Mouse (Mus musculus): Measurements from ENCODE around the gene Ldhal6b.

Gene Ldhal6b

DNA sequence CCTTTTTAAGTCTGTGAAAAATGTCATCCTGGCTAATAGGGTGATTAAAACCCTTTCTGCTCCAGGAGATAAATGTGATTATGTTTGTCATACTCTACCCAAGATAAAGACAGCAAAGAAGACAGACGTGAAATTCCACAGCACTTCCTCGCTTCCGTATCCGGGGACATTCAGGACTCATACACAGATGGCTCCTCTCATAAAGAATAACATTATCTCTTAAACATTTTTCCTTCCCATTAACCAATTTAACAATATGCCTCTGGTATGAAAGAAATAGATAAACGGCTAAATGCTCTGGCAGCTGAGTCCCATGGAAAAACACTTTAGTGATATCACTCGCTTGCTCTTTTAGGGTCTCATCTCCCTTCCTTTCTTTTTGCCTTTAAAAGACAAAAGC lies 11.5 kb downstream of the Ldhal6b start:
- no peak for DNase-seq

DNA sequence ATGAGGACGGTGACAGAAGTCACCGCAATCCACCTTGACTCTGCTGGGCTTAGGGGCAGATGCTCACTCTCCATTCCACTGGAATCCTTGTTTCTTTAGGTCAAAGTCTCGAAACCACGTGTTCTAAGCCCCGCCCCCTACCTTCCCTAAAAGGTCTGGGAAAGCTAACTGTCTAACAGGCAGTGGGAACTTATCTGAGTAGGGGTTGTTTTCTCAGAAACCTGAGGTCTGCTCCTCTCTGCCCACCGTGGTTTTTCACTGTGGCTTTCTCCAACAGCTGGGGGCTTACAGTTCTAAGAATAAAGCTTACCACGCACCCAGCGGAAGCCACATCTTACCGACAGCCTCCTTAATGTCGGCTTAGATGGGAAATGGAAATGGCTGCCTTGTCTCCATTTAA lies 12.0 kb downstream of the Ldhal6b start:
- peak; percentile 59 to 73 for DNase-seq

DNA sequence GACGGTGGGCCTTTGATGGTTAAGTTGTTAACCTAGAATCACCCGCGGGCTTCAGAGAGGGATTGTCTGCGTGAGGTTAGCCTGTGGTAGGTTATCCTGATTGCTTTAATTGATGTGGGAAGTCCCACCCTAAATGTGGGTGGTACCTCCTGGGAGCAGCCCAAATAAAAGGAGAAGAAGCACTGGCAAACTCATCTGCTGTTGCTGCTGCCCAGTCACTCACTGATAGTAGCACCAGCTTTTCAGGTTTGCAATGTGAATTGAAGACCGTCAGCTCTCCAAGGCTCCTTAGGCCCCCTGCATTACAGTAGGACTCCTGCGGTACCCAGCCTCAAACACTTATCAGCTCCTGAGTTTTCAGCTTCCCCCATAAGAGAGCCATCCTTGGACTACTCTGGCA lies 14.7 kb downstream of the Ldhal6b start:
- no peak for DNase-seq

- DNase-seq = peak; percentile 89 to 94
Observed at GRCm38 (mm10) chr17:5402624-5403023, 15.9 kb downstream of the Ldhal6b start.

DNA sequence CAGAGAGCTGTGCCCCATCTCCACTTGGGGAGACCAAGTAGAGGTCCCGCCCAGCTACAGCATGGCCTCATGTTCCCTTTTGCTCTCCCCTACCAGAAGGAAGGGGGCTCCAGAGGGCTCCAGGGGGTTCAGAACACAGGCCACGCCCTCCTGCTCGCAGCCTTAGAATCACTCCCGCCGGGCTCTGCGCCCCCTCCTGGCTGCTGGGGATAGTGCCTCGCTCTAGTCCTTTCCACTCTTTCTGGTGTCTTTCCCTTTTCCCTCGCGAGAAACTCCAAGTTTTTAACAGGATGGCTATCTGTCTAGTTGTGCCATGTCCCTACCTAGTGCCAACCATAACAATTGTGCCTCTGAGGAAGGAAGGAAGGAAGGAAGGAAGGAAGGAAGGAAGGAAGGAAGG lies 16.5 kb downstream of the Ldhal6b start:
- DNase-seq = peak; percentile 88 to 89

DNA sequence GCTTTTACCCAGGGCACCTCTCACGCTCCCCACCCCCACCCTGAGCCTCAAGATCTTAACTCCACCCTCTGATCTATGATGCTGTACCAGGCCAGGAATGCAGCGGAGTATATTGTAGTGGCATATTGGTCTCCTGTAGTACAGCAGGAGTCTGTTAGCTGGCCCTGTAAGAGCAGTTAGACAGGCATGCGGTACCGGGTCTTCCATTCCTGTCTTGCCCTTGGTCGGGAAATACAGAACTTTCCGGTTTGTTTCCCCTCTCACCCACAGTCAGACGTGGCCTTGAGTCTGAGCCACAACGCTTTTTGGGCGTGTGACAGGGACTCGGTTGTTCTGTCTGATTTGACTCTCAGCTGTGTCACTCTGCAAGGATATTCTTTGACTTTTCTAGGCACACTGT lies 17.3 kb downstream of the Ldhal6b start:
- DNase-seq = no peak

GRCm38 (mm10) chr17:5400435-5401090 lies 18.0 kb downstream of the Ldhal6b start:
- DNase-seq = no peak

DNA sequence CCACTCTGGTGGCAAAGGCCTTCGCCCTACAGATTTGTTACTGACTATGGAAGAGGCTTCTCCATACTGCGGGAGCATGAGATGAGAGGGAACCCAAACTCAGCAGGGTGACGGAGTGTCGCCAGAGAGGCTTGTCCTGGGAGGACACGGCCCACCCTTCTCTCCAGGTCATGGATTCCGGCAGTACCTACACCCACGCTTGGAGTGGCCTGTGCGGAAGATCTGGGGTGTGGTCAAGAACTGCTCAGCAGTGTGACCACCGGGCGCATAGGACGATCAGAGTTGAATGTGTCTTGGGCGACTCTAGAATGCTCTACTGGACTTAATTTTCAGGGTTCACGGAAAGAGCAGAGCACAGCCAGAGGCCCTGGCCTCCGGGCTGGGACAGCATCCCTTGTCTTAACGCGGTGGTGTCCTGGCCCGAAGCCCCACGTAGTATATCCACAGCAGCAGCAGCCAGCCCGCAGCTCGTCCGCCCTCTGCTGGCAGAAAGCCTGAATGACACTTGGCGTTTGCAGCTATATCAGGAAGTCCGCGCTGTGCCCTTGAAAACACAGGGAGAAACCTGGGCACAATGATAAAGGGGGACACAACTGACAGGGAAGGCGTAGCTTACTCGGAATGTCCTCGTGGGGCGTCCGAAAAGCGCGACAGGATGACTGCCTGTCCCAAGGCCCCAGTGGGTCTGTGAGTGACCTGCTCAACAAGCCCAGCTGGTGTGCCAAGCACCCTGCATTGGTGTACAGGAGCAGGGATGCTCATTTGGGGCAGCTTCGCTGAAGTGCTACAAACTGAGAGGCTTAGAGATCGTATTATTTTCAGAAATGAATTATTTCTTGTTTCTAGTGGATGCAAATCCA lies 21.2 kb downstream of the Ldhal6b start:
- peak; percentile 93 for DNase-seq

GRCm38 (mm10) chr17:5396213-5396612 lies 22.4 kb downstream of the Ldhal6b start:
- DNase-seq = no peak

DNA sequence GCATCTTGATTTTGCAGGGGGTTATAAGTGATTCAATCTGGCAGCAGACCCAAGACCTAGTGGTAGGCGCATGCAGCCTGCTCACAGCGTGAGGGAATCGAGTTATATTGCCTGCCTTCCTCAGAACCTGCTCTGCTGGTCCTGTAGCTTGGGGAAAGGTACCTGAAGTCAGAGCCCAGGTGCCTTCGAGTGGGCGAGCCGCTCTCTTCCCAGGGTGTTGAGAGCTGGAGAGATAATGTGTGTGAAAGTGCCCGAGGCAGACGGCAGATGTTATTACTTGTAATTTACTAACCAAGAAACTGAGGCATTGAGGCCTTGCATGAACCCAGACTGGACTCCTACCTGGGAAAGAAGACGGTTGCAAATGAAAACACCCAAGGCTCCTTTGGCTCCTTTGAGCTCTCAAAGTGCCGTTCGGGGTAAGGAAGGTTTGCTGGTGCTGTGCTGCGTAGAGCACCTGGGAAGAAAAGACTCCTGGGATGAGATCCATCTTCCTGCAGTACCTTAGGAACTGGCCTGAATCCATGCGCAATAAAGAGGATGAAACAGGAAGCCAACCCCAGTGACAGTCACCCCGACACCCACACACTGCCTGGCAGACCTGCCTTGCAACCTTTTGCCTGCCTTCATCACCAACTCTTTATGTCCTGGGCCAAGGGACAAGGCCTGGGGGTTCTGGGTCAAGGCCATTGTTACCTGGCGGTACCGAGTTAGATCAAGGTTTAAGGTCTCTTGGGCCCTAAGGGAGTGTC lies 22.9 kb downstream of the Ldhal6b start:
- DNase-seq = no peak

DNA sequence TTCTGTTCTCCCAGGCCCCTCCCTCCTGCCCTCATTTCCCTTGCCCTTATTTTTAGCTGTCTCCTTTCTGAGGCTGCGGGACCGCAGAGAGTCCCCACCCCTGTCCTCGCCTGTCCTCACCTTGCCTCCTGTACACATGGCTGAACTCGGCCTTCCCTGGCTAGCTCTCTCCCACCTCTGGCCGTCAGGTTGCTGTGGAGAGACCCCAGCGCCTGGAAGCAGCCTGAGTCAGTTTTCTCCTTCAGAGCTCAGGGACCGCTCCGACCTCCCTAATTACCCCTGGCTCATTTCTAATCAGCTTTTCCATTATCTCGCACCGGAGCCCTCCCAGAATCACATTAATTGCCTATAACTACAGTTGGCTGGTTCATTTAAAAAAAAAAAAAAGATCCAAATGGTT lies 27.9 kb downstream of the Ldhal6b start:
- no peak for DNase-seq

GRCm38 (mm10) chr17:5388351-5388750 lies 30.2 kb downstream of the Ldhal6b start:
- no peak for DNase-seq

- DNase-seq = no peak
Observed at GRCm38 (mm10) chr17:5386885-5387545, 31.6 kb downstream of the Ldhal6b start.

- DNase-seq = no peak
Observed at GRCm38 (mm10) chr17:5385694-5386093, 32.9 kb downstream of the Ldhal6b start.

GRCm38 (mm10) chr17:5377930-5378310 lies 40.6 kb downstream of the Ldhal6b start:
- peak; percentile 75 for DNase-seq

DNA sequence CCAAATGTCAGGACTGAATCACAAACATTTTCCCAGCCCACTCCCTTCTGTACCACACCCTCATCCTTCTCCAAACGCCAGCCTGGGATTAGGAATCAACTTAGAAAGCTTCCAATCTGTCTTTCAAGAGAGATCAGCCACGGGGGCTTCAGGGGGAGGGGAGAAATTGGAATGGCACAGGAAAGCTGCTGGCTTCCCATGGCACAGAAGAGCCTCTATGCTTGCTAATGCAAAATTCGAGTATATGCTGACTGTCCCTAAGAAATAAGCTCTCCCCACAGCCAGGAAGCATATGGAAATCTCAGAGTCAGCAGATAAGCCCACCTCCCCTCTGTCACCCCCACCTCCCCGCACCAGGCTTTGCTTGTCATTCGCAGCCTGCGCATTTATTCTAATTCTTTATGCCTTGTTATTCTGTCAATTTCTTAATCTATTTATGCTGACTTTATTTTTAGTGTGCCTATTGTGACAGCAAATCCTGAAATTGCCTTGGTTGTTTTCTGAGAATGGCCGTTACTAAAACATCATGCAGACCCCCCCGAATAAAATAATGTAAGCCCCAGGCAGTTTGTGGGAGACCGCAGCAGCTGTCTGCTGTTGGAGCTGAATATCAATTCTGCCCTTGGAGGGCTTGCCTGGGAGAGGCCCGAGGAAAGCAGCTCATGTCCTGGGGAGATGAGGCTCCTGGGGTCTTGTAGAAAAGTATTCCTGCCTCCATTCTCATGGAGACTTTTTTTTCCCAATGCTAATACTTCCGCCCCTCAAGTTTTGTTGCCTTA lies 41.2 kb downstream of the Ldhal6b start:
- DNase-seq = no peak

- DNase-seq = no peak
Observed at GRCm38 (mm10) chr17:5372951-5373350, 45.6 kb downstream of the Ldhal6b start.

DNA sequence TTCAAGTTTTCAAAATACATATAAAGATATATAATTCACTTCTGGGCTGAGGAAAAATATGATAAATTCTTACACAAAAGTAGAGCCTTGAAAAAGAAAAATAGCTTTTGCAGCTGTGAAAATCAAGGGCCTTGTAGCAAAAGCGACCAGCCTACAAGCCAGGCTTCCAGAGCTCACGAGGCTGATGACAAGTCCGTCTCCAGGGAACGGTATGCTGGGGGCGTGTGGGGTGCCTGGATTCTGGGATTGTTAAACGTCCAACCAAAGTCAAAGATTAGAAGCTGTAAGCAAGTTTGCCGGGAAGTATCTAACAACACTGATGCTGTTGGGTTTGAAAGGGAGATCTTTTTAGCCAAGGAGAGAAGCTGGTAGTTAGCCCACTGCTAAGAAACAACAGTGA lies 47.0 kb downstream of the Ldhal6b start:
- DNase-seq = no peak

GRCm38 (mm10) chr17:5371032-5371431 lies 47.5 kb downstream of the Ldhal6b start:
- no peak for DNase-seq
